Mouse (Mus musculus) NIH3T3 (cell line): Measurements from ENCODE around the gene Slc17a9.

Experiments used
- DNase-seq: peaks from one replicate; pipeline ENCODE4 v3.0.0-alpha.2; 2012; ENCODE audit warnings: low read depth

Gene Slc17a9

GRCm38 (mm10) chr2:180754976-180755688 is 30.1 kb downstream of the Slc17a9 start:
- no peak for DNase-seq

- peak; percentile 77 for DNase-seq
Measured at GRCm38 (mm10) chr2:180755896-180756295, 30.8 kb downstream of the Slc17a9 start.

- no peak for DNase-seq
Measured at GRCm38 (mm10) chr2:180756786-180757185, 31.7 kb downstream of the Slc17a9 start.

GRCm38 (mm10) chr2:180758513-180759263 is 33.6 kb downstream of the Slc17a9 start:
- no peak for DNase-seq

GRCm38 (mm10) chr2:180764986-180765385 is 39.9 kb downstream of the Slc17a9 start:
- DNase-seq, result no peak

- no peak for DNase-seq
Measured at GRCm38 (mm10) chr2:180765713-180766112, 40.6 kb downstream of the Slc17a9 start.

- DNase-seq, result no peak
Measured at GRCm38 (mm10) chr2:180775223-180775622, 50.2 kb downstream of the Slc17a9 start.

GRCm38 (mm10) chr2:180775641-180776040 is 50.6 kb downstream of the Slc17a9 start:
- no peak for DNase-seq

- DNase-seq, result no peak
Measured at GRCm38 (mm10) chr2:180776793-180777192, 51.7 kb downstream of the Slc17a9 start, which contains the start of gene Bhlhe23. Gene Bhlhe23 (minus strand): TSS chr2:180776900.

GRCm38 (mm10) chr2:180779226-180780104 is 54.4 kb downstream of the Slc17a9 start:
- DNase-seq, result peak; percentile 72

- no peak for DNase-seq
Measured at GRCm38 (mm10) chr2:180780282-180780681, 55.2 kb downstream of the Slc17a9 start.

GRCm38 (mm10) chr2:180786732-180787131 is 61.7 kb downstream of the Slc17a9 start:
- peak; percentile 71 for DNase-seq

- DNase-seq, result no peak
Measured at GRCm38 (mm10) chr2:180787566-180788232, 62.6 kb downstream of the Slc17a9 start.

- no peak for DNase-seq
Measured at GRCm38 (mm10) chr2:180788386-180788785, 63.3 kb downstream of the Slc17a9 start.

GRCm38 (mm10) chr2:180788843-180789242 is 63.8 kb downstream of the Slc17a9 start:
- DNase-seq, result no peak

GRCm38 (mm10) chr2:180791674-180792073 is 66.6 kb downstream of the Slc17a9 start:
- DNase-seq, result peak; percentile 65
